Mouse (Mus musculus) limb, embryonic 13.5 days (tissue): ENCODE data around the gene Usp25. TPM values are rescaled to one million over a fixed set of nuclear protein-coding genes. Genes with fewer than 3 reads are reported as not detected.

Source experiments
- ATAC-seq: fragments of 200-750 bp; cut with Nextera tagmentation; 2 replicates; pipeline ENCODE4 v1.8.0; 2017; ENCODE audit warnings: low read depth, moderate number of reproducible peaks, moderate TSS enrichment; ENCODE audit not compliant: low FRiP score
- H3K27ac ChIP-seq: fragments of 300-500 bp; sonication (generic); 2 replicates; pipeline ENCODE4 v1.5.1; 2015; ENCODE audit warnings: inconsistent platforms, mild to moderate bottlenecking, moderate library complexity
- H3K27me3 ChIP-seq: fragments of 300-500 bp; sonication (generic); 2 replicates; pipeline ENCODE4 v1.6.1; 2015; ENCODE audit warnings: mild to moderate bottlenecking, inconsistent platforms
- H3K36me3 ChIP-seq: fragments of 300-500 bp; sonication (generic); 2 replicates; pipeline ENCODE4 v1.6.1; 2015; ENCODE audit warnings: inconsistent platforms, mild to moderate bottlenecking, moderate library complexity
- H3K4me1 ChIP-seq: fragments of 300-500 bp; sonication (generic); 2 replicates; pipeline ENCODE4 v1.6.1; 2015; ENCODE audit warnings: inconsistent platforms
- H3K4me2 ChIP-seq: fragments of 300-500 bp; sonication (generic); replicated peaks from 2 replicates; pipeline ENCODE4 v1.6.1; 2015; ENCODE audit warnings: inconsistent platforms, mild to moderate bottlenecking, moderate library complexity
- H3K4me3 ChIP-seq: fragments of 300-500 bp; sonication (generic); 2 replicates; pipeline ENCODE4 v1.5.1; 2015; ENCODE audit warnings: moderate library complexity, mild to moderate bottlenecking, inconsistent platforms
- H3K9ac ChIP-seq: fragments of 300-500 bp; sonication (generic); 2 replicates; pipeline ENCODE4 v1.6.1; 2015; ENCODE audit warnings: mild to moderate bottlenecking, inconsistent platforms
- H3K9me3 ChIP-seq: fragments of 300-500 bp; sonication (generic); 2 replicates; pipeline ENCODE4 v1.6.1; 2016; ENCODE audit warnings: inconsistent platforms
- WGBS: fragments of 180-500 bp; shearing (Covaris S2); methylation state at CpG from one replicate; pipeline ENCODE4 v1.1.7; 2015; 5-methylcytosine and 5-hydroxymethylcytosine counted together
- polyA plus RNA-seq: library from polyadenylated mRNA; unstranded; fragments of >200 nt; fragmentation: Nextera tagmentation; extraction: Ambion mirVana; gene quantifications from 2 replicates; pipeline ENCODE4 v1.2.1, GENCODE M21; 2015

Usp25 gene
- polyA plus RNA-seq, 1 experiment from 2014 or later: 16.4 TPM

DNA sequence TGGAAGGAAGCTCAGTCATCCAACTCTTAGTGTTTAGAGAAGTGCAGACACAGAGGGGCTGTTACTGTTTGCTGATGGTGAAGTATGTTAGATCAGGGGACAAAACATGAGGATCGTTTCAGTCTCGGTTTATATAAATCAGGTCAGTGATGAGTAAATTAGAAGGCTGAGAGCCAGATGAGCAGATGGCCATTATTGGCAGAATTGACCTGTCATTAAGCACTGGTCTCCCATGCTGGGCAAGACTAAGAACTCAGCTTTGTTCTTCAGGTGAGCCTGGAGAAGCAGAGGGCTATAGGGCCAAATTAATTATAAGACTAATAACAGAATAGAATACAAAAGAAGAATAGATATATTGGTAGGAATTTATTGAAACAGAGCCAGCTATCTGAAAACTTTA, 140.3 kb downstream of the Usp25 start:
- no peak overlapping the region for H3K27ac ChIP-seq
- H3K9me3 ChIP-seq: no peaks in the 10 kb centered on the region
- no peaks in the 10 kb centered on the region for H3K36me3 ChIP-seq
- 85% methylated on average over 2 of the region's 2 CpGs for WGBS
- H3K4me1 ChIP-seq: no peaks in the 10 kb centered on the region
- H3K4me2 ChIP-seq: no peak overlapping the region
- no peaks in the 10 kb centered on the region for H3K27me3 ChIP-seq
- ATAC-seq: no peak
- no peak overlapping the region for H3K4me3 ChIP-seq
- H3K9ac ChIP-seq: no peak overlapping the region

- no peak for ATAC-seq
- H3K4me2 ChIP-seq: no peak overlapping the region
These were observed 141.3 kb downstream of the Usp25 start for GRCm38 (mm10) chr16:77154831-77155230.

More at GRCm38 (mm10) chr16:77154831-77155230, 141.3 kb downstream of the Usp25 start:
- no peaks in the 10 kb centered on the region for H3K27me3 ChIP-seq
- no peaks in the 10 kb centered on the region for H3K9me3 ChIP-seq
- no peaks in the 10 kb centered on the region for H3K4me1 ChIP-seq
- no peak overlapping the region for H3K4me3 ChIP-seq
- WGBS: 82% methylated on average over 1 of the region's 1 CpGs
- H3K27ac ChIP-seq: no peak overlapping the region
- no peak overlapping the region for H3K9ac ChIP-seq
- H3K36me3 ChIP-seq: no peaks in the 10 kb centered on the region
